Mouse (Mus musculus): Measurements from ENCODE around the gene Tardbp.

DNA sequence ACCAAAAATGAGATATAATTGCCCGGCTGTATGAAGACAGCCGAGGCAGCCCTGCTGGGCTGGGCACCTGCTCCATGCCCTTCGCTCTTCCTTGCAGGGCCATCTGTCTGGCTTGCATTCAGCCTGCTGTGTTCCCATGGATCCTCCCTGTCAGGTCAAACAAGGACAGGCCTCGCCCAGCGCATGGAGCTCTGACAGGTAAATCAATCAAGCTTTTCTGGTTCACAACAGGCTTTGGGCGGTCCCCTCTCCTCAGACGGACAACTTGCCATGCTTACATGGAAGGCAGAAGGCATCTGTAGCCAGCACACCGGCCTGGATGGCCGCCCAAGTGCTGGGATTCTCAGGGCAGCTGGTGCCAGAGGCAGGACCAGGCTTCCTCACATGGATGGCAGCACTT lies 24.2 kb upstream of the Tardbp start:
- no peak for TF ChIP-seq USF2 (IDR thresholded peaks at IDR 0.05; ENCODE audit: borderline replicate concordance in 1 of 2, insufficient read depth in 1 of 2, low read depth in 1 of 2, low read length in 2 of 2)
- no peak for TF ChIP-seq POLR2A (IDR thresholded peaks at IDR 0.05; ENCODE audit: control insufficient read depth in 1 of 2, insufficient read depth in 1 of 2, low read depth in 1 of 2, low read length in 2 of 2, poor library complexity in 1 of 2)

Measured in MEL (cell line).